Mouse (Mus musculus) thymus, postnatal 0 days (tissue): ENCODE results near the gene Slirp. TPM values are rescaled to one million over a fixed set of nuclear protein-coding genes. Genes with fewer than 3 reads are reported as not detected.
"Not testable (repeated sequence)": the region's sequence is repeated elsewhere in the genome, so short reads cannot be mapped to it uniquely, and the experiment has no call there.

Experiments used
- DNase-seq: peaks from one replicate; pipeline ENCODE4 v3.0.0-alpha.2; 2015; ENCODE audit warnings: low spot score
- microRNA-seq: library from miRNA; unstranded; fragments of <30 nt; microRNA quantifications from one replicate; pipeline ENCODE4, GENCODE M21; 2016; ENCODE audit warnings: borderline number of aligned reads
- polyA plus RNA-seq: library from polyadenylated mRNA; unstranded; fragments of >200 nt; fragmentation: Nextera tagmentation; extraction: Ambion mirVana; gene quantifications from 2 replicates; pipeline ENCODE4 v1.2.1, GENCODE M21; 2015

Slirp gene
- polyA plus RNA-seq, 1 experiment from 2014 or later: 278 TPM

DNA sequence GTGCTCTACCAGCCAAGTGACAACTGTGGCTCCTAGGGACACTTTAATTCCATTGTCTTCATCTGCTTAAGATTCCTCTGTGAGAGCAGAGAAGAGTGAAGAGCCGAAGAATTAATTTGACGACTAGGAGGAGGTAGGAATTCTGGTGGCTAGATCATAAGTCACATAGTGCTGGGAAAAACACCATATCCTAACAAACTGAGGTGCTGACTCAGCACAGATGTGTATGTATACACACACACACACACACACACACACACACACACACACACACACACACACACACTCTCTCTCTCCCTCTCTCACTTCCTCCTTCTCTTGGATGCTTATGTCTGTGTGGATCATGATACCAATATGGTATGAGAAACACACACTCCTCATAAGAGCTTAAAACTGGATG is 15.4 kb upstream of the Slirp start:
- DNase-seq: no peak

DNA sequence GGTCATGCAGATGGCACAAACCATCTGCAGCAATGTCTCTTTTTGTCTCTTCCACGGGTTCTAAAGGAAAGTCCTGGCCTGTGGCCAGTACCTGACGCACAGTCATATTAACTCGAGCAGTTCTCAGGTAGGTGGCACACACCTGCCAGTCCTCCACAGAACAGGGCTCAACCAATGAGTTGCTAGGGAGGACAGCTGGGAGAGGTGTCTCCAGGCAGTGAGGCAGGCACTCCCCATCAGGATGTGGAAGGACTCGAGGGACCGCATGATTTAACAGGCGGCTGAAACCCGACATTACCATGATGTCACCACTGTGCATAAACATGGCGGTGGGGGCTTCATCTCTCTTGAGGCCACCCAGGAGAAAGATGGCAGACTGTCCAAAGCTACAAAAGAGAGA is 14.8 kb upstream of the Slirp start:
- no peak for DNase-seq

DNA sequence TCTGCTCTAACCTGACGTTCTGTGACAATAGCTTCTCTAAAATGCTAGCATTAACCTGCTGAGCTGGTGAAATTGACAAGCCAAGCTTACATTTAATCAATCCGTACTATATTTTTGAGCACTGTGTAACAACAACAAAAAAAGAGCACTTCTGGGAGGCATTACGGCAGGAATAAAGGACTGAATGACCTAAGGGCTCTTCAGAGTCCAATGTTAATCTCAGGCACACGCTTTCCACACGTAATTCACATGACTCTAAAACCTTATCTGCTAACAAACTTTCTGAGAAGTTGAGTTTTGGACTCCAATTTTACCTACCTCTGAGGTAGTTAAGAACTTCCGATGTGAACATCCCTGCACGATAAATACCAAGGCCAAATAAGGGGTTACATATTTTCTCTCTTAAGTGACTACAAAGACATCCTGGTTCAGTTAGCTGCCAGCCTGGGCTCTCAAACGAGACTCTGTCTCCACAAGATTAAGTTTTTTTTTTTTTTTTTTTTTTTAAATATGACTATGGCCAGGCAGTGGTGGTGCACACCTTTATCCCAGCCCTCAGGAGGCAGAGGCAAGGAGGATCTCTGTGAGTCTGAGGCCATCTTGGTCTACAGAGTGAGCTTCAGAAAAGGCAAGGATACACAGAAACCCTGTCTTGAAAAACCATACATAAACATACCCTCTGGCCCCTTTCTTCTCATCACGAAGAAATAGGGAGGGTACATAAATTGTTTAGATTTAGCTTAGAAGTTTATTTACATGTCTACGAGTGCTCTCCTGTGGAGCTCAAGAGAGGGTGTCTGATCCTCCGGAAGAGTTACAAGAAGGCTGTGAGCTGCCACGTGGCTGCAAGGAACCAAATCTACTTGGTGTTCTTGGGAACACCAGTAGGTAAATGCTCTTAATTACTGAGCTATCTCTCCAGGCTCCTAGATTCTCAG is 1.2 kb upstream of the Slirp start:
- peak; percentile 35 for DNase-seq

DNA sequence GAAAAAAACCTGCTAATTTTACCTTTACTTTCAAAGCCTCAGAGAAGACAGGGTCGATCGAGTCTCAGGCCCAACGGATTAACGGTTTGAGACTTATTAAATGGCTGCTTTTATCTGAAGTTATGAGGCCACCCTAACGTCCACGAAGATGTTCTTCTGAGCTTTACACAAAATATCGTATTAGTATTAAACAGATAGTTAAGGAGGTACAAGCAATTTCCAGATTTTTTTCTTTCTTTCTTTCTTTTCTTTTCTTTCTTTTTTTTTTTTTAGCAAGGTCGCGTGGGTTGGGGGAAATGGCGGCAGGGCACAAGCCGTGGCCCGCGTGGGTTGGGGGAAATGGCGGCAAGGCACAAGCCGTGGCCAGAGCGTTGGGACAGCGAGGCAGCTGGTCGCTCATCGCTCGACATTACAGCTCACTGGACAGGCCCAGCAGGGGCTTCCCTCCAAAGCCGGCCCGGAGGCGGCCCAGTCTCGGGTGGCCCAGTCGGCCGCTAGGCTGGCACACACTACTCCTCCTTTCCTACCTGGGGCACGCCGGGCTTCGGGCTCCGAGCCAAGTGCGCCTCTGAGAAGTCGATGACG is 489 bp upstream of the Slirp start:
- DNase-seq: no peak

DNA sequence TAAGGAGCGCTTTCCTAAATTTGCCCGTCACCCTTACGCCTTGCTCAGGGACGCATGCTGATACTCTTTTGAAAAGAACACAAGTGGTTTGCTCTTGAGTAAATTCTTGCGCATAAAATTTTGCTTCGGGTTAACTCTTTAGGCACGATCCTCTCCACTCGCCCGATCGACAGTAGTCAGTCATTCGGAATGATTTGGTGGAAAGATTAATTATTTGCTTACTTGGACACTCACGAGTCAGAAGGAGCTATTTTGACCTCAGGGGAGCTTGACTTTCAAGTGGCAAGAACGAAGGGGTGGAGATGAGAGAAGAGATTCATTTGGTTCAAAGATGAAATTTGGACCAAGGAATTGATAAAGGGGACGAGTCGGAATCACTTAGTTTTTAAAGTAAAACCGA is 515 bp downstream of the Slirp start:
- no peak for DNase-seq

DNA sequence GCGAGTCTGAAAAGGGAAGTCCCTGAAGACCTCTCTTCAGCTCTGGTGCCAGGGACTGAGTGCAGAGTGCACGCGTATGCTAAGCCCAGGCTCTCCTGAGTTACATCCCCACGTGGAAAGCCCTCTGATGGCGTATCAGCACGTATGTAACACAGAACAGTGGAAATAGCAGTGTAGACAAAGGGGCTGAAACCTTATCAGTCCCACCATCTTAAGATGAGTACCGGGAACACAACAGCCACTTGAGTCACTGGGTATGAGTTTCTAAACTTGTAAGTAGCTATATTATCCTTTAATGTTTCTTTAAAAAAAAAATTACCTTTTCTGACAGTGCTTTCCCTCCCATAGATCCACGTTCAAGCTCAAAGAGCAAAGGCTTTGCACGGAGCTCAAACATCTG is 5.8 kb downstream of the Slirp start:
- DNase-seq: no peak

DNA sequence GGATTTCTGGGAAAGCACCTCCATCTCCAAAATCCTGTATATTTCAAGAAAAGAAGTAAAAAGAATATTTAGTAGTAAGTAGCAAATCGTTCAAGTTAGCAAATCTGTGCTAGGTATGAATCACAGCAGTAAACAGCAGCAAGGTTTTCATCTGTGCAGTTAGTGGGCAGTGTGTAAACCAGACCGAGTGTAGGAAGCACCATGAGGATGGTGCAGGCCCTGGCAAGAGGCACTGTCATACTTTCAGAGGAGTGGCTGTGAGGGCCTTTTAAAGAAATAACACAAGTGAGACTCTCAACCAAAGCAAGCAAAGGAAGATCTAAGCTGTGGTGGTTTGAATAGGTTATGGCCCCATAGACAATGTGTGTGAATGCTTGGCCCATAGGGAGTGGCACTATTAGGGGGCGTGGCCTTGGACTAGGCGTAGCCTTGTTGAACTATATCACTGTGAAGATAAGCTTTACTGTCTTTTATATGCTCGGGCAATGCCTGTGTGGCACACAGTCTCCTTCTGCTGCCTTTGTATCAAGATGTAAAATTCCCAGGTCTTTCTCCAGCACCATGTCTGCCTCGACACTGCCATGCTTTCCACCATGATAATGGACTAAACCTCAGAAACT is 21.1 kb downstream of the Slirp start:
- DNase-seq: no peak

DNA sequence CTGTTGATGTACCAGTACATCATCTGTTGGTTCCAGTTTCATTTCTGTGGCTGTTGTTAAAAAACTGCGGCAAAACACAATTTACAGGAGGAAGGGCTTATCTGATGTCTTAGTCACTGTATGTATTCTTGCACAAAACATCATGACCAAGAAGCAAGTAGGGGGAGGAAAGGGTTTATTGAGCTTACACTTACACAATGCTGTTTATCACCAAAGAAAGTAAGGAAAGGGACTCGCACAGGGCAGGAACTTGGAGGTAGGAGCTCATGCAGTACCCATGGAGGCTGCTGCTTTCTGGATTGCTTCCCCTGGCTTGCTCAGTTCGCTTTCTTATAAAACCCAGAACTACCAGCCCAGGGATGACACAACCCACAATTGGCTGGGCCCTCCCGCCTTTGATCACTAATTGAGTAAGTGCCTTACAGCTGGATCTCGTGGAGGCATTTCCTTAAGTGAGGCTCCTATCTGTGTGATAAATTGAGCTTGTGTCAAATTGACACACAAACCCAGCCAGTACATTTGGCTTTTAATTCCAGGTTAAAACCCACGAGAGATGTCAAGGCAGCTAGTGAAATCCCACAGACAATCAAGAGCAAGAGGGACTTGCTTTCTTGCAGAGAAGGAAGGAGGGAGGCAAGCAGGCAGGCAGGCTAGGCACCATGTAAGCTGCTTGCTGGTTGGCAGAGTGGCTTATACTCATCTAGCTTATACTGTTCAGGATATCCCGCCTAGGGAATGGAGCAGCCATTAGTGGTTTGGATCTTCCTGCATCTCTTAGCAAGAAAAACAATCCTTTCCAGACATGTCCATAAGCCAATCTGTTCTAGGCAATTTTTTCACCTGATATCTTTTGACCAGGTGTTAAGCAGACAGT is 26.8 kb downstream of the Slirp start:
- DNase-seq: no peak

DNA sequence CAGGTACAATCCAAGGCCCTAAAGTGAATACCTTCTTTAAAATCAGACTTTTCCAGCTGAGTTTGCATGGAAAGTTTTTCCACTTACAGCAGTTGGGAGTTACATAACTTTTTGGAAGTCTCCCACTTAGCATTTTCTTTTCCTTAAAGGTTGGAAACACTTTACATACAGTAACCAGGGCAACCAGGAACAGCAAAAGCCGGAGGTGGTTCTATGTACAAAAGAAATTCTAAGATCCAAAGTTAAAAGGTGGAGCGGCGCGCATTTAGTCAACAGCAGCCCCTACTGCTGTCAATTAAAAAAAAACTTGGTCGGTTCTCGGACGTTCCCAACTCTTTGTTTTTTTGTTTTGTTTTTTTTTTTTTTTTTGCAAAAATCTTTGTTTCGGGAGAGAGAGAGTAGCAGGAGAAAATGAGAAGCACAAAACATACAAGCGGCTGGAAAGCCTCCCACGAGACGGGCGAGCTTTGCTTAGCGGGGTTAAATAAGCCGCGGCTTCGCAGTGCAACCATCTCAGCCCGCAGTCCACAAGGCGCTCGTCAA is 27.8 kb downstream of the Slirp start:
- peak; percentile 15 for DNase-seq

DNA sequence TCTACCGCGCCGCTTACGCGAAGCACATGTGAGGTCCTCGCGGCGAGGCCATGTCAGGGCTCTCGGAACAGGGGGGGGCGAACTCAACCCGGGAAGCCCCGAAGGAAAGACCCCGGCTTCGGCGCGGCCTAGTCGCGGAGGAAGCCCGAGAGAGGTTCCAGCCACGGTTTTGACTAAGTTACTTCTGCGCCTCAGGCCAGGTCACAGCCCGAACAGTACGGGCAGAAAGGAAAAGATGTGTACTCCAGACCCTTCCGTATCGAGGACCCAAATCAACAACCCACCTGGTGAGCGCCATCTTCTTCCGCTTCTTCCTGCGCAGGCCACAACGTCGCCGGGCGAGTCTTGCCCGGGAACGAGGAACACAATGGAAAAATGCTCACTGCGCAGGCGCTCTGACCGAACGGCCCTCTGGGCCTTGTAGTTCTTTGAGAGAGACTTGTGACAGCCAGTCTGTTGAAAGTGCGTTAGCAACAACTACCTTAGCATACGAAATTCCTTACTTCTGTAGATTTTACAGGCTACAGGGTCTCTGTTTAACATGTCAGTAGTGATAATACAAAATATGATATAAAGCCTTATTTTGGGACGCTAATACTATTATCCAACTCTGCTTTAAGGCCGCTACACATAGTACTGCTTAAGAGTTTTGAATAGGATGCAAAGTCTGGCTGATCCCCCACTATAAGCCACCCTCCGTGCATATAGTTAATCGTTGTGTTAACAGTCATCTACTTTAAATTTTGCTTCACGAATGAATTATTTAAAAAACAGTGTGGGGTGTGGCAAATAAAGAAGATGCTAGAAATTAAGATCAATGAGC is 28.5 kb downstream of the Slirp start, which contains the start of gene Snw1:
Gene Snw1, minus strand, starts transcription at position 311 of the 823 bp plus-strand sequence.
- DNase-seq: peak; percentile 97

DNA sequence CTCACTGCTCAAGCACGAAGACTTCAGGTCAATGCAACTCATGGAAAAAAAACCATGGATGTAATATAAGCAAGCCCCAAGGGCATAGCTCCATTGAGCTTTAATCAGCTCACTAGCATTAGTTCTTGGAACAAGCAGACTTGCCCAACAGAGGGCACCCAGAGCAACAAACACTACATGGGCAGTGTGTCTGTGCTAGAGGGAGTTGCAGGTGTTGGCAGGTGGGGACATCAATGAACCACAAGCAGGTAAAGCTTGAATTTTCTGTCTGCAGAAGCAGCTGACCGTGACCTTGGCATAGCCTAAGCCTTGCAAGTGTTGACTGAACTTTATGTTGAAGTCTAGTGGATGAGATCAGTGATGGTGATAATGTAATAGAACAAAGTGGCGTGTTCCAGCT is 31.1 kb downstream of the Slirp start:
- no peak for DNase-seq

DNA sequence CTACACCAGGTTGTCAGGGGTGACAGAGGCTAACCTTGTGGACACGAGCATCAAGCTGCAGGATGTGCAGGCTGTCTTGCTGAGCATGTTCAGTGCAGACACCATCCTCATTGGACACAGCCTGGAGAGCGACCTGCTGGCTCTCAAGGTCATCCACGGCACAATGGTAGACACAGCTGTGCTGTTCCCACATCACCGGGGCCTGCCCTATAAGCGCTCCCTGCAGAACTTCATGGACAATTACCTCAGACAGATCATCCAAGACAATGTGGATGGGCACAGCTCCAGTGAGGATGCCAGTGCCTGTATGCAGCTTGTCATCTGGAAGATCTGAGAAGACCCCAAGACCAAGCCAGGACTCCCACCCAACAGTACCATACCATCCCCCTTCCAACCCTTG is 38.8 kb downstream of the Slirp start:
- not testable (repeated sequence) for DNase-seq

DNA sequence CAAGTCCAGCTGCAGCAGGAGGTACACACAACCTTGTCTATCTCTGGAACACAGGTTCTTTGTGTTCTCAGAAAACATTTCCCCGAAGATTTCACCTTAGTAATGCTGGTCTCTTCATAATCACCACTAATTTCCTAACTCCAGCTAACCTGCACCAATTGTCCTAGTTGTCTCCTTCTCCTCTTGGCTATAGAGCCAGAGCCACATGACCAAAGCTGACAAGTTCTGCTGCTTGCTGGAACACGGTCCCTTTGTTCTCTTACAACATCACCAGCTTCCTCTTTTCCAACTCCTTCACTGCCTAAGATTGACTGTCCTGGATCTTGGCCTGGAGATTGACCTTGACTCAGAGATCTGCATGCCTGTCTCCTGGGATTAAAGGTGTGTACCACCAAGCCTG is 45.0 kb downstream of the Slirp start:
- DNase-seq: not testable (repeated sequence)

DNA sequence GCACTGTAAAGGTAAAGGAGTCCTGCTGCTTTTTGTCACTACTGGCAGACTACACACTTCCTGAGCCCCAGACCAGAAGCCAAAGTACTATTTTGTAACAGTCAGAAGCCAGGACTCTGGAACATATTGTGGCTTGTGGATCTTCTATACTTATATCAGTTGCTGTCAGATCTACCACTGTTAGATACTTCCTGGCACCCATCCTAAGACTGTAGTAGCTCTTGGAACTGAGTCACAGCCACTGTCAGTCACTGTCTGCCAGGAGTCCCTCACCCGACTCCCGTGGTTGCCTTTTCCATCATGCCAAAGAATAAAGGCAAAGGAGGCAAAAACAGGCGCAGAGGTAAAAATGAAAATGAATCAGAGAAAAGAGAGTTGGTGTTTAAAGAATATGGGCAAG is 50.7 kb downstream of the Slirp start, which contains the start of gene Gm5788:
Gene Gm5788, plus strand, starts transcription at position 301 of the 400 bp plus-strand sequence.
- not testable (repeated sequence) for DNase-seq

Small RNA genes lying within 50 kb of the gene (microRNA-seq; reads per million reads assigned to microRNA genes)
- gene Mir3068: 209 reads per million, percentile 53 among the genes with 10 or more reads in this experiment

Other genes starting within 250 kb of the Slirp start
- 1.2 and 1.6 TPM in 2 replicates for gene Samd15, start 244.2 kb upstream of the Slirp start, polyA plus RNA-seq
- 3.4 TPM in 2 replicates for gene Tmed8, start 243.4 kb upstream of the Slirp start, polyA plus RNA-seq
- gene Noxred1, start 205.2 kb upstream of the Slirp start, polyA plus RNA-seq: 0.86 and 0.89 TPM in 2 replicates
- gene Vipas39, start 177.6 kb upstream of the Slirp start, polyA plus RNA-seq: 30.5 and 33.2 TPM in 2 replicates
- 193 and 211 TPM in 2 replicates for gene Ahsa1, start 177.4 kb upstream of the Slirp start, polyA plus RNA-seq
- gene Ism2, start 144.2 kb upstream of the Slirp start, polyA plus RNA-seq: 0.06 and 0.07 TPM in 2 replicates
- 76.9 and 83.3 TPM in 2 replicates for gene Sptlc2, start 55.5 kb upstream of the Slirp start, polyA plus RNA-seq
- gene Alkbh1, start 121 bp downstream of the Slirp start, polyA plus RNA-seq: 29.8 and 46.3 TPM in 2 replicates
- 157 and 161 TPM in 2 replicates for gene Snw1, start 28.4 kb downstream of the Slirp start, polyA plus RNA-seq
- gene Gm5788, start 50.8 kb downstream of the Slirp start, polyA plus RNA-seq: not detected in 2 replicates
- gene Gm8300, start 70.4 kb downstream of the Slirp start, polyA plus RNA-seq: not detected in 2 replicates
- not detected in 2 replicates for gene Oog1, start 158.8 kb downstream of the Slirp start, polyA plus RNA-seq
- not detected in 2 replicates for gene Gm4027, start 175.0 kb downstream of the Slirp start, polyA plus RNA-seq
- not detected in 2 replicates for gene Gm16381, start 200.7 kb downstream of the Slirp start, polyA plus RNA-seq